ENCODE assay signal across 20 mouse cellular contexts in the genomic region with DNA sequence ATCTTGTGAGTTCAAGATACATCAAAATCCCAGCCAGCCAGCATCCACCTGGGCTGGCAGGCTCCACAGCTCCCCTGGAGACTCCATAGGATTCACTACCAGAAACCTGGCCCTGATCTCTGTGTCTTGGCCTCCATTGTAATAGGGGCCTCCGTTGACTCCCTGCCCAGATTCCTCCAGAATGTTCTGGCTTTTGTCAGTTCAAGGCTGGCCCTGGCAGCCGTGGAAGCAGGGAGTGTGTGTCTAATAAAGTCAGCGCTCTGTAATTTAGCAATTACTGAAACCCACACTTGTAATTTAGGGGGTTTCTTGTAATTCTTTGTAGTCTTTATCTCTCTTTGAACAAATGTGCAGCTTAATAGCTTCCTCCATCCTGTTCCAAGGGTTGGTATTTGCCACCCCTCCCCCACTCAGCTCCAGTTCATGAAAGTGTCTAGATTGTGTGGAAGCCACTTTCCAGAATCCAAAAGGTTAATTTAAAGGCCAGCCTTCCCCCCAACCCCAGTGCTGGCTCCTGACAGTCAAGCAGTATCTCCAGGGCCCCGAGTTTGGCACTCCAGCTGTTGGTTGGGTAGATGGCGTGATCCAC.
DNase-seq lines count a peak whose midpoint lies in the region; ATAC-seq and TF ChIP-seq lines count a peak whose summit lies in the region.
"Had no signal": no experiment of that assay in that cellular context is flagged by ENCODE, and none has a peak within 500 bp of the region (broad histone marks: within the 10 kb centered on the region; RNA-seq: fewer than 3 reads in every experiment).

No protein-coding gene starts in this region.

- peak; percentile 44; the same call in 1 of the 2 replicates for ATAC-seq in intestine, embryonic 14.5 days (replicated peaks; ENCODE audit: low FRiP score, low TSS enrichment, low read depth)
- ATAC-seq in intestine, postnatal 0 days: no peak
- ATAC-seq in limb, embryonic 11.5 days (ENCODE audit: insufficient number of reproducible peaks, low FRiP score, low TSS enrichment, low read depth): no peak; the same call in 1 of the 2 replicates
- ATAC-seq: Patski had no signal

- H3K4me1 ChIP-seq in intestine, embryonic 14.5 days (replicated peaks; ENCODE audit: control insufficient read depth, insufficient read depth, low read length): peaks cover 3% of the 10 kb centered on the region; the same call in 1 of the 2 replicates
- no peaks in the 10 kb centered on the region for H3K4me1 ChIP-seq in intestine, postnatal 0 days (replicated peaks; ENCODE audit: control insufficient read depth, insufficient read depth, low read length)
- H3K4me1 ChIP-seq in limb, embryonic 11.5 days (ENCODE audit: control insufficient read depth, insufficient read depth, low read length): peaks cover 10% of the 10 kb centered on the region
- H3K4me1 ChIP-seq: midbrain, embryonic 12.5 days had no signal

- peak overlapping the region; percentile 33; the same call in 1 of the 2 replicates for H3K27ac ChIP-seq in intestine, embryonic 14.5 days (ENCODE audit: low read depth)
- no peak overlapping the region for H3K27ac ChIP-seq in intestine, postnatal 0 days (ENCODE audit: low read depth, low read length)
- H3K27ac ChIP-seq in limb, embryonic 11.5 days (replicated peaks; ENCODE audit: low read depth, low read length): peak overlapping the region; percentile 56
- H3K27ac ChIP-seq: embryonic facial prominence, embryonic 15.5 days; hindbrain, embryonic 13.5 days; liver, embryonic 14.5 days; midbrain, embryonic 12.5 days had no signal

- no peak overlapping the region for H3K4me3 ChIP-seq in intestine, embryonic 14.5 days (ENCODE audit: low read depth, low read length)
- no peak overlapping the region for H3K4me3 ChIP-seq in intestine, postnatal 0 days (ENCODE audit: low read depth, low read length)
- no peak overlapping the region for H3K4me3 ChIP-seq in limb, embryonic 11.5 days (ENCODE audit: low read depth, low read length)
- H3K4me3 ChIP-seq: embryonic facial prominence, embryonic 15.5 days; hindbrain, embryonic 13.5 days; midbrain, embryonic 12.5 days had no signal

- no peaks in the 10 kb centered on the region for H3K36me3 ChIP-seq in intestine, embryonic 14.5 days (ENCODE audit: control insufficient read depth, insufficient read depth, low read length)
- H3K36me3 ChIP-seq in intestine, postnatal 0 days (ENCODE audit: control insufficient read depth, insufficient read depth): no peaks in the 10 kb centered on the region
- no peaks in the 10 kb centered on the region for H3K36me3 ChIP-seq in limb, embryonic 11.5 days (ENCODE audit: control insufficient read depth, insufficient read depth, low read length)
- H3K36me3 ChIP-seq: embryonic facial prominence, embryonic 15.5 days; hindbrain, embryonic 13.5 days; midbrain, embryonic 12.5 days had no signal

- no peak overlapping the region for H3K9ac ChIP-seq in intestine, embryonic 14.5 days (ENCODE audit: low read length)
- H3K9ac ChIP-seq in intestine, postnatal 0 days (ENCODE audit: low read depth, low read length): no peak overlapping the region
- H3K9ac ChIP-seq in limb, embryonic 11.5 days (ENCODE audit: low read length): no peak overlapping the region
- H3K9ac ChIP-seq: embryonic facial prominence, embryonic 15.5 days; hindbrain, embryonic 13.5 days; liver, embryonic 14.5 days; midbrain, embryonic 12.5 days had no signal

- no peaks in the 10 kb centered on the region for H3K27me3 ChIP-seq in intestine, embryonic 14.5 days (replicated peaks; ENCODE audit: control insufficient read depth, insufficient read depth, low read length)
- no peaks in the 10 kb centered on the region for H3K27me3 ChIP-seq in intestine, postnatal 0 days (replicated peaks; ENCODE audit: control insufficient read depth, insufficient read depth, low read length)
- no peaks in the 10 kb centered on the region for H3K27me3 ChIP-seq in limb, embryonic 11.5 days (ENCODE audit: control insufficient read depth, insufficient read depth, low read length)
- H3K27me3 ChIP-seq: embryonic facial prominence, embryonic 15.5 days had no signal

- H3K4me2 ChIP-seq in intestine, embryonic 14.5 days (ENCODE audit: low read length): no peak overlapping the region
- no peak overlapping the region for H3K4me2 ChIP-seq in intestine, postnatal 0 days (replicated peaks; ENCODE audit: low read depth)
- no peak overlapping the region; the same call in 1 of the 2 replicates for H3K4me2 ChIP-seq in limb, embryonic 11.5 days (ENCODE audit: low read depth, severe bottlenecking)
- H3K4me2 ChIP-seq: embryonic facial prominence, embryonic 15.5 days; heart, embryonic 11.5 days; hindbrain, embryonic 13.5 days; midbrain, embryonic 12.5 days had no signal

- DNase-seq in adrenal gland, postnatal 14 days: peak; percentile 51
- DNase-seq in adrenal gland, adult 8-10 months: no peak
- no peak for DNase-seq in intestine, embryonic 14.5 days (ENCODE audit: low spot score)
- no peak for DNase-seq in limb, embryonic 11.5 days (ENCODE audit: low spot score)
- DNase-seq in kidney, postnatal 14 days: no peak
- no peak for DNase-seq in right cerebral cortex, postnatal 25 days
- DNase-seq in cerebellum, adult 11 months: no peak
- DNase-seq: adrenal gland, postnatal 36 days; cerebellum, adult 9-11 months; heart, postnatal 10 days; kidney, adult 11 months; layer of hippocampus, postnatal 36 days; thymus, postnatal 25 days had no signal

- TF ChIP-seq CTCF in intestine, postnatal 0 days (IDR thresholded peaks at IDR 0.05; ENCODE audit: low read depth): no peak

- no peaks in the 10 kb centered on the region for H3K9me3 ChIP-seq in intestine, embryonic 14.5 days (ENCODE audit: control insufficient read depth, low read length)
- H3K9me3 ChIP-seq in intestine, postnatal 0 days (ENCODE audit: control insufficient read depth): no peaks in the 10 kb centered on the region
- H3K9me3 ChIP-seq in limb, embryonic 11.5 days (ENCODE audit: control insufficient read depth, low read length): no peaks in the 10 kb centered on the region
- H3K9me3 ChIP-seq: embryonic facial prominence, embryonic 15.5 days; hindbrain, embryonic 13.5 days; midbrain, embryonic 12.5 days had no signal

- WGBS in intestine, embryonic 14.5 days: 35% methylated on average over 5 of the region's 5 CpGs
- WGBS in intestine, postnatal 0 days: 43% methylated on average over 5 of the region's 5 CpGs
- WGBS in limb, embryonic 11.5 days: 24% methylated on average over 5 of the region's 5 CpGs
